16 mouse cellular contexts compared by ENCODE assay signal in the genomic region with DNA sequence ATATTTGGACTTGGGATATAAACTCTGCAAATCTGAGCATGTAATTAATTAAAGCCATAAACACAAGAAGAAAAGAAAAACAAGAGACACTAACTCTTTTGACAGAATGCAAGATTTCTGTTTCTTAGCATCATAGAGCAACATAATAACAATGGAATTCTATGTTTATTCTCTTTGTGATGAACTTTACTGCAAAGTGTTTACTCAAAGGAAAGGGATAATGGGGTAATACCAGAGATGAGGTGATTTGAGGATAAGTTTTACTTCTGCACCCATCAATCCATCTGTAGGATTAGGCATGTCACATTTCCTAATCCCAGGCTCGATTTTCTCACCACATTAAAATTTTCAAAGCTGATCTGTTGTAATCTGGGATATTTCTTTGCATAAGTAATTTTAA.
"Had no signal": no experiment of that assay in that cellular context is flagged by ENCODE, and none has a peak within 500 bp of the region (broad histone marks: within the 10 kb centered on the region; RNA-seq: fewer than 3 reads in every experiment).

No protein-coding gene starts in this region.

- H3K27me3 ChIP-seq: neural tube, embryonic 13.5 days; neural tube, embryonic 15.5 days; stomach, embryonic 15.5 days had no signal

- H3K4me2 ChIP-seq: neural tube, embryonic 13.5 days; neural tube, embryonic 15.5 days; stomach, embryonic 15.5 days had no signal

- H3K36me3 ChIP-seq: neural tube, embryonic 13.5 days; neural tube, embryonic 15.5 days; stomach, embryonic 15.5 days had no signal

- DNase-seq: retina, postnatal 1 day; right cerebral cortex, adult 18-20 months; right cerebral cortex, postnatal 14 days; right cerebral cortex, postnatal 25 days; right cerebral cortex, postnatal 4 days; spleen, adult 18-20 months; thymus, adult 18-20 months; thymus, adult 2 months; thymus, postnatal 14 days; thymus, postnatal 25 days; thymus, postnatal 36 days; thymus, postnatal 4 days had no signal

- H3K9ac ChIP-seq: neural tube, embryonic 13.5 days; neural tube, embryonic 15.5 days; stomach, embryonic 15.5 days had no signal

- H3K4me1 ChIP-seq: neural tube, embryonic 13.5 days; neural tube, embryonic 15.5 days; stomach, embryonic 15.5 days had no signal

- H3K4me3 ChIP-seq: neural tube, embryonic 13.5 days; neural tube, embryonic 15.5 days; stomach, embryonic 15.5 days had no signal

- H3K27ac ChIP-seq: neural tube, embryonic 13.5 days; neural tube, embryonic 15.5 days; stomach, embryonic 15.5 days; stomach, postnatal 0 days had no signal

- H3K9me3 ChIP-seq: neural tube, embryonic 13.5 days; neural tube, embryonic 15.5 days; stomach, embryonic 15.5 days had no signal
